Mouse (Mus musculus): ENCODE measurements around the gene Ctnnd2. TPM values are rescaled to one million over a fixed set of nuclear protein-coding genes. Genes with fewer than 3 reads are reported as not detected.

Gene Ctnnd2
- polyA plus RNA-seq, 1 experiment, result 2.1 TPM

GRCm38 (mm10) chr15:30541459-30541858, 369.1 kb downstream of the Ctnnd2 start:
- Histone ChIP-seq H3K4me1 (ENCODE audit: control insufficient read depth, insufficient read depth, low read length) (no peaks in the 10 kb centered on the region), H3K27ac (ENCODE audit: control insufficient read depth, insufficient read depth, low read depth, low read length, poor library complexity) (no peak overlapping the region), H3K4me3 (replicated peaks; ENCODE audit: control insufficient read depth, low read depth, low read length) (no peak overlapping the region)
- TF ChIP-seq POLR2A (IDR thresholded peaks at IDR 0.05; ENCODE audit: borderline replicate concordance, control insufficient read depth, low read depth, low read length), result no peak
- TF ChIP-seq CTCF (IDR thresholded peaks at IDR 0.05; ENCODE audit: control insufficient read depth, insufficient read depth, low read length), result no peak
- WGBS, result 77% methylated on average over 5 of the region's 5 CpGs

GRCm38 (mm10) chr15:30548263-30548662, 375.9 kb downstream of the Ctnnd2 start:
- TF ChIP-seq CTCF (IDR thresholded peaks at IDR 0.05; ENCODE audit: control insufficient read depth, insufficient read depth, low read length) (no peak), POLR2A (IDR thresholded peaks at IDR 0.05; ENCODE audit: borderline replicate concordance, control insufficient read depth, low read depth, low read length) (no peak)
- Histone ChIP-seq H3K4me3 (replicated peaks; ENCODE audit: control insufficient read depth, low read depth, low read length) (no peak overlapping the region), H3K27ac (ENCODE audit: control insufficient read depth, insufficient read depth, low read depth, low read length, poor library complexity) (no peak overlapping the region), H3K4me1 (ENCODE audit: control insufficient read depth, insufficient read depth, low read length) (no peaks in the 10 kb centered on the region)
- 74% methylated on average over 4 of the region's 4 CpGs for WGBS

- no peak overlapping the region for H3K4me3 ChIP-seq (replicated peaks; ENCODE audit: control insufficient read depth, low read depth, low read length)
- TF ChIP-seq CTCF (IDR thresholded peaks at IDR 0.05; ENCODE audit: control insufficient read depth, insufficient read depth, low read length) (no peak), POLR2A (IDR thresholded peaks at IDR 0.05; ENCODE audit: borderline replicate concordance, control insufficient read depth, low read depth, low read length) (no peak)
- WGBS, result 82% methylated on average over 12 of the region's 12 CpGs
- no peak overlapping the region for H3K27ac ChIP-seq (ENCODE audit: control insufficient read depth, insufficient read depth, low read depth, low read length, poor library complexity)
- no peaks in the 10 kb centered on the region for H3K4me1 ChIP-seq (ENCODE audit: control insufficient read depth, insufficient read depth, low read length)
Measured at GRCm38 (mm10) chr15:30550956-30551355, 378.6 kb downstream of the Ctnnd2 start.

GRCm38 (mm10) chr15:30553910-30554406, 381.6 kb downstream of the Ctnnd2 start:
- Histone ChIP-seq H3K27ac (ENCODE audit: control insufficient read depth, insufficient read depth, low read depth, low read length, poor library complexity) (no peak overlapping the region), H3K4me1 (ENCODE audit: control insufficient read depth, insufficient read depth, low read length) (no peaks in the 10 kb centered on the region), H3K4me3 (replicated peaks; ENCODE audit: control insufficient read depth, low read depth, low read length) (no peak overlapping the region)
- 90% methylated on average over 2 of the region's 2 CpGs for WGBS
- TF ChIP-seq CTCF (IDR thresholded peaks at IDR 0.05; ENCODE audit: control insufficient read depth, insufficient read depth, low read length), result no peak
- TF ChIP-seq POLR2A (IDR thresholded peaks at IDR 0.05; ENCODE audit: borderline replicate concordance, control insufficient read depth, low read depth, low read length), result no peak

- H3K4me3 ChIP-seq (replicated peaks; ENCODE audit: control insufficient read depth, low read depth, low read length), result no peak overlapping the region
- no peak overlapping the region for H3K27ac ChIP-seq (ENCODE audit: control insufficient read depth, insufficient read depth, low read depth, low read length, poor library complexity)
- WGBS, result 84% methylated on average over 2 of the region's 2 CpGs
- no peaks in the 10 kb centered on the region for H3K4me1 ChIP-seq (ENCODE audit: control insufficient read depth, insufficient read depth, low read length)
- TF ChIP-seq POLR2A (IDR thresholded peaks at IDR 0.05; ENCODE audit: borderline replicate concordance, control insufficient read depth, low read depth, low read length) (no peak), CTCF (IDR thresholded peaks at IDR 0.05; ENCODE audit: control insufficient read depth, insufficient read depth, low read length) (no peak)
Measured at GRCm38 (mm10) chr15:30555787-30556186, 383.4 kb downstream of the Ctnnd2 start.

- Histone ChIP-seq H3K4me3 (replicated peaks; ENCODE audit: control insufficient read depth, low read depth, low read length) (no peak overlapping the region), H3K4me1 (ENCODE audit: control insufficient read depth, insufficient read depth, low read length) (no peaks in the 10 kb centered on the region), H3K27ac (ENCODE audit: control insufficient read depth, insufficient read depth, low read depth, low read length, poor library complexity) (no peak overlapping the region)
- TF ChIP-seq POLR2A (IDR thresholded peaks at IDR 0.05; ENCODE audit: borderline replicate concordance, control insufficient read depth, low read depth, low read length) (no peak), CTCF (IDR thresholded peaks at IDR 0.05; ENCODE audit: control insufficient read depth, insufficient read depth, low read length) (no peak)
- WGBS, result 80% methylated on average over 5 of the region's 5 CpGs
Measured at GRCm38 (mm10) chr15:30562375-30562774, 390.0 kb downstream of the Ctnnd2 start.

- H3K4me1 ChIP-seq (ENCODE audit: control insufficient read depth, insufficient read depth, low read length), result no peaks in the 10 kb centered on the region
- 54% methylated on average over 2 of the region's 2 CpGs for WGBS
- TF ChIP-seq POLR2A (IDR thresholded peaks at IDR 0.05; ENCODE audit: borderline replicate concordance, control insufficient read depth, low read depth, low read length) (no peak), CTCF (IDR thresholded peaks at IDR 0.05; ENCODE audit: control insufficient read depth, insufficient read depth, low read length) (no peak)
- H3K4me3 ChIP-seq (replicated peaks; ENCODE audit: control insufficient read depth, low read depth, low read length), result no peak overlapping the region
- H3K27ac ChIP-seq (ENCODE audit: control insufficient read depth, insufficient read depth, low read depth, low read length, poor library complexity), result no peak overlapping the region
Measured at GRCm38 (mm10) chr15:30564594-30564993, 392.2 kb downstream of the Ctnnd2 start.

- Histone ChIP-seq H3K4me1 (ENCODE audit: control insufficient read depth, insufficient read depth, low read length) (no peaks in the 10 kb centered on the region; the same call in 1 of the 2 replicates), H3K27ac (ENCODE audit: control insufficient read depth, insufficient read depth, low read depth, low read length, poor library complexity) (no peak overlapping the region), H3K4me3 (replicated peaks; ENCODE audit: control insufficient read depth, low read depth, low read length) (no peak overlapping the region)
- WGBS, result 64% methylated on average over 8 of the region's 8 CpGs
- TF ChIP-seq CTCF (IDR thresholded peaks at IDR 0.05; ENCODE audit: control insufficient read depth, insufficient read depth, low read length), result no peak
- no peak for TF ChIP-seq POLR2A (IDR thresholded peaks at IDR 0.05; ENCODE audit: borderline replicate concordance, control insufficient read depth, low read depth, low read length)
Measured at GRCm38 (mm10) chr15:30570254-30570800, 397.9 kb downstream of the Ctnnd2 start.

GRCm38 (mm10) chr15:30587446-30587845, 415.1 kb downstream of the Ctnnd2 start:
- Histone ChIP-seq H3K4me1 (ENCODE audit: control insufficient read depth, insufficient read depth, low read length) (no peaks in the 10 kb centered on the region), H3K4me3 (replicated peaks; ENCODE audit: control insufficient read depth, low read depth, low read length) (no peak overlapping the region), H3K27ac (ENCODE audit: control insufficient read depth, insufficient read depth, low read depth, low read length, poor library complexity) (no peak overlapping the region)
- TF ChIP-seq CTCF (IDR thresholded peaks at IDR 0.05; ENCODE audit: control insufficient read depth, insufficient read depth, low read length), result no peak
- TF ChIP-seq POLR2A (IDR thresholded peaks at IDR 0.05; ENCODE audit: borderline replicate concordance, control insufficient read depth, low read depth, low read length), result no peak
- 79% methylated on average over 5 of the region's 5 CpGs for WGBS
